Mouse (Mus musculus) ES-E14 (cell line): ENCODE data around the gene Olfr462.

Experiments used
- CHD2 ChIP-seq: IDR thresholded peaks from 2 replicates; pipeline ENCODE4 v1.6.1; 2014; ENCODE audit warnings: mild to moderate bottlenecking, low read depth, low read length, inconsistent platforms
- HCFC1 ChIP-seq: IDR thresholded peaks from 2 replicates; pipeline ENCODE4 v1.6.1; 2012; ENCODE audit warnings: low read length, inconsistent platforms, borderline replicate concordance; ENCODE audit not compliant: insufficient read depth
- MAFK ChIP-seq: IDR thresholded peaks from 2 replicates; pipeline ENCODE4 v1.6.1; 2014; ENCODE audit warnings: mild to moderate bottlenecking, low read depth, low read length, inconsistent platforms; ENCODE audit not compliant: insufficient read depth

- TF ChIP-seq HCFC1 (no peak), CHD2 (no peak), MAFK (no peak)
These were observed 8.6 kb downstream of the Olfr462 start for GRCm38 (mm10) chr11:87883493-87883892.
